Mouse (Mus musculus): ENCODE results near the gene Nmrk2.
A peak's percentile ranks its signal among the peaks of the same experiment; 100 is the strongest.

Nmrk2 gene

DNA sequence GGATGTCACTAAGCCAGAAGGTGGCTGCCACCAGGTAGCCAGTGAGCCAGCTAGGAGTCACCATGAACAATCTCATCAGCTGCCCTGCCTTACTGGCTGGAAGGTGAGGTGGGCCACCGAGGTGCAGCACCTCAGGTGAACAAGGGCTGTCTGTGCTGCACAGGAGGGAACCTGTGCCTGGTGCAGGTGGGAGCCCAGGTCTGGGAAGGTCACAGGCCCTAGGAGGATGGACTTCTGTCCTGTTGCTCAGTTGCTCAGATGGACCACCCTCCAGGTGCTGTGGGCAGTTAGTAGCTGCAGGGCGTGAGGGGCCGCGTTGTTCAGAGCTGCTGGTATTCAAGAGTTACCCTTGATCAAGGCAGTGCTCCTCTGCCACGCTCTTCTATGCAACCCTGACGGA is 15.0 kb upstream of the Nmrk2 start:
- DNase-seq (ENCODE audit: low spot score in 2 of 2) = no peak

DNA sequence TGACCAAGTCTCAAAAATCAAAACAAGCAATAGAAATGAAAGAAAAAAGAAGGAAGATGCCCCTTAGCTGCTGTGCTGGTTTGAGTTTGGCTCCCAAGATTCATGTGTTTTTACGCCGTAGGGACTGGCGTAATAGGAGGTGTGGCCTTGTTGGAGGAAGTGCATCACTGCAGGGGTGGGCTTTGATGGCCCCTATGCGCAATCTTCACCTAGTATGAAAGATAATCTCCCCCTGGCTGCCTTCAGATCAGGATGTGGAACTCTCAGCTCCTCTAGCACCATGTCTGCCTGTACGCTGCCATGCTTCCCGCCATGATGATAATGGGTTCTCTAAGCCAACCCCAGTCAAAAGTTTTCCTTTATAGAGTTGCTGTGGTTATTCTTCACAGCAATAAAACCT is 14.4 kb upstream of the Nmrk2 start:
- no peak for DNase-seq (ENCODE audit: low spot score in 2 of 2)

DNA sequence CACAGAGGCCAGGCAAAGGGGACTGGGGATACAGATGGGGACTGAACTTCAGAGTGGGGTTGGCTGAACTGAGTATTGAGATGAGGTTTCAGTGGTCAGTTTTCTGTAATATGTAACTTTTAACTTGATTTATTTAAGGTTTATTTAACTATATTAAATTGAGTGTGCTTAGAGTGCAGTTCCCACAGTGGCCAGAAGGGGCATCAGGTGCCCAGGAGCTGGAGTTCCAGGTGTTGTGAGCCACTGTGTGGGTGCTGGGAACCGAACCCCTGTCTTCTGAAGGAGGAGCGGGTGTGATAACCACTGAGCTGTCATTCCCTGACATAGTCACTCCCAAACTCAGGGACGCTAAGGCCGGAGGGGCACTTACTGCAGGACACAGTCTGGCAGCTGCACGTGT is 8.3 kb upstream of the Nmrk2 start:
- DNase-seq (ENCODE audit: low spot score in 2 of 2) = no peak

DNA sequence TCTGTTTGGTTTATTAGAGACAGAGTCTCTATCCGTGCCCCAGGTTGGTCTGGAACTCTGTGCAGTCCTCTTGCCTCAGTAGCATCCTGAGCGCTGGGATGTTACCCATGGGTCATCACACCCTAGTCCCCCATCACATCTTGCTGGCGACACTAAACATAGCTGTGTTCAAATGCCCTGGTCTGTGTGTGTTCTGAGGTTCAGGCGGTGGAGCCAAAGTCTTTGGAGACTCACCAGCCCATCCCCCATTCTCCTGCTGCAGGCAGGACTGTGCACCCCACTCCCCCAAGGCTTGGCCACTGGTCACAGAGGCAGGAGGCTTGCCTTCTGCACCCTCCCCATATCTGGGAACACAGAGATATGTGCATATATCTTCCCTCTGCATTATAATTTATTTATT is 2.3 kb upstream of the Nmrk2 start:
- DNase-seq (ENCODE audit: low spot score in 2 of 2) = no peak

DNA sequence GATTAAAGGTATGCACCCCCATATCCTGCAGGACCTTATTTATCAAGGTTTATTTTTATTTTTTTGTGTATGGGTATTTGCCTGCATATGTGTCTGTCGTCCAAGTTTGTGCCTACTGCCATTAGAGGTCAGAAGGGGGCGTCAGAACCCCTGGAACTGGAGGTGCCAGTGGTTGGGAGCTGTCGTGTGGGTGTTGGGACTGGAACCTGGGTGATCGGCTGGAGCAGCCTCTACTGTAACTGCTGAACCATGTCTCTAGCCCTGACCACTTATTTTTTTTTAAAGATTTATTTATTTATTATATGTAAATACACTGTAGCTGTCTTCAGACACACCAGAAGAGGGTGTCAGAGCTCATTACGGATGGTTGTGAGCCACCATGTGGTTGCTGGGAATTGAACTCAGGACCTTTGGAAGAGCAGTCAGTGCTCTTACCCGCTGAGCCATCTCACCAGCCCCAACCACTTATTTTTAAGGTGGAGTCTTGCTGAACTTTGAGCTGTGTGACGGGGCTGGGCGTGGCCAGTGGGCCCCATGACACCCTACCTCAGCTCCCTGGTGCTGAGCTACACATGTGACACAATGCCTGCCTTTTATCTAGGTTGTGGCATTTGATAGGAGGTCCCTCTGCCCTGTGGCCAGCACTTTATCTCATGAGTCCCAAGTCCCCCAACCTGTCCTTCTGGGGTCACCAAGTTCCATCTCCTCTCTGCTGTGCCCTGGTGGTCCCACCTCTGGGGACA is 1.3 kb upstream of the Nmrk2 start:
- DNase-seq (ENCODE audit: low spot score in 2 of 2) = no peak

DNA sequence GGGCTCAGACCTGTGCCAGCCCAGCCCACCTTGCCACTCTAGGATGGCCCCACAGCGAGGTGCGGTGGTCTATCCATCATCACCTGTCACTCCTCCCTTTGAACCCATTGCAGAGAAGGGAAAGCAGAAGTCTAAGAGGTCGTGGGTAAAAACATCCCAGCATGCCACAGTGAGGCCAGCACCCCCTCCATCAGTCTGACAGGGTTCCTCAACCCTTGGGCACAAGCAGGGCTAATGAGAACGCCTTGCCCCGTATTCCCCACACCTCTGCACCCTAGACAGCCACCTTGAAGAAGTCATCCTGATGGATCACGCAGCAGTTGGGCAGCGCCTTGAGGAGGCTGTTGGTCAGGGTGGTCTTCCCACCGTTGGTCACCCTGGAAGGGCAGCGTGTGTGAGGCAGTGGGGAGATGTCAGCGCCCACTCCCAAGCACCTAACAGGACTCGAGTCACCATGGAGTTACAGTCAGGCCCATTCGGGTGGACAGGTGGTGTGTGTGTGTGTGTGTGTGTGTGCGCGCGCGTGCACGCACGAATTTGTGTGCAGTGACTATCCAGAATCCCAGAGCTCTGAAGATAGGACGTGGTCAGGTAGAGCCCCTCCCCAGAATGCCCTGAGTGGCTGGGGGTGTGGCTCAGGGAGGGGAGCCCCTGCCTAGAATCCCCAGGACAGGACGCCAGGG is 1.1 kb downstream of the Nmrk2 start:
- no peak for DNase-seq (ENCODE audit: low spot score in 2 of 2)

DNA sequence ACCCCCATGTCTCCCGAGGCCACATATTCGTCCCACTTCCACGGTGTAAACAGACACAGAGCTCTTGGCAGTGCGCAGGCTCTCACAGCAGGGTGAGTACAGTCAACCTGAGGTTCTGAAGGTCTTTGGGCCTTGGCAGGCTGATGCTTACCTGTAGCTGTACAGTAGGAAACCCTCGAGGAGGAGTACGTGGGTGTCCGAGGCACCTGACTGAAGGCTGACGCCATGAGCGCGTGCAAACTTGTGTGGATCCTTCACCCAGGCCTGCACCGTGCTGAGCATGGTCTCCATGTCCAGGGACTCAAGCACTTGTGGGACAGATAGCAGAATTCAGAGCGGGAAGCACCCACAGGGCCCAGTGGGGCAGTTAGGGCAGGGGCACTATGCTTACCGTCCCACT is 1.7 kb downstream of the Nmrk2 start:
- no peak for DNase-seq (ENCODE audit: low spot score in 2 of 2)

DNA sequence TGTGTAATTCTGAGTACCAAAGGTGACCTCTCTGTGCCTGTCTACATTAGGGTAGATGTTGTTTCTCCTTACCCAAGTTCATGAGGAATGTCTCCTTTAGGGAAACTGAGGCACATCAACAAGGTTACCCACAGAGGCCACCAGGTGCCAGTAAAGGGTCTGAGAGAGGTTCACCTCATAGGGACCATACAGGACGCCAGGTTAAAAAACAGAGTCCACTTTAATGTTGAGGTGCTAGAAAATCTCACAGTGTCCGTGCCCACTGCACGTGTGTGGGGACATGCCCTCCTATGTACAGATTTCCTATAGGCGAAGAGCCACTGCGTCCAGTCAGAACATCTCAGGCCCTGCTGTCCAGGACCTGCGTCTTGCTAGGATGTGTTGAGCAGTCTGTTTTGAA is 2.9 kb downstream of the Nmrk2 start:
- DNase-seq (ENCODE audit: low spot score in 2 of 2) = no peak

DNA sequence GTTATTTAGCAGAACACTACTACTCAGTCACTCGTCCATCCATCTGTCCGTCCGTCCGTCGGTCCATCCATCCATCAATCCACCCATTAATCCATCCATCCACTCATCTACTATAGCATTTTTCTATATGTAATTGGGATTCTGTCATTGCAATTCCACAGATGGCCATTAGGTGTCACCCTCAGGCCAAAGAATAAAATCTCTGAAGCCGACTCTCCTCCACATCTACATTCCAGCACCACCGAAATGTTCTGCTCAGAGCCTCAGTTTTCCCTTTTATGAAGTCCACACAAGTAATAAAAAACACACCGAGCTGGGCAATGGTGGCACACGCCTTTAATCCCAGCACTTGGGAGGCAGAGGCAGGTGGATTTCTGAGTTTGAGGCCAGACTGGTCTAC is 3.6 kb downstream of the Nmrk2 start:
- no peak for DNase-seq (ENCODE audit: low spot score in 2 of 2)

DNA sequence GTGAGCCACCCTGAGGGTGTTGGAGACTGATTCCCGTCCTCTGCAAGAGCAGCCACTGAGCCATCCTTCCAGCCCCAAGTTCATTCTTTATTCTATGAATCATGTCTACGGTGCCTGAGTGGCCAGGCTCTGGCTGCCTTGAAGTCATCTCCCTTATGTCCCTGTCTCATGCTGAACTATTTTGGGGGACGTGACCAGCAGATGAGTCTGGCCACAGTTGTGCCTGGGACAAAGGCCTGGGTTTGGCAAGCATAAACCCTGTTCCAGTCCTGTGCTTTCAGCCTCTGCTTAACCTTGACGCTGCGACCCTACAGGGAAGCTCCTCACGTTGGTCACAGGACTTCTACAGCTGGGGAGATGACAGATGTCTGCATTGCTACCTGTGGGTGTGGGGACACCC is 4.5 kb downstream of the Nmrk2 start:
- no peak for DNase-seq (ENCODE audit: low spot score in 2 of 2)

DNA sequence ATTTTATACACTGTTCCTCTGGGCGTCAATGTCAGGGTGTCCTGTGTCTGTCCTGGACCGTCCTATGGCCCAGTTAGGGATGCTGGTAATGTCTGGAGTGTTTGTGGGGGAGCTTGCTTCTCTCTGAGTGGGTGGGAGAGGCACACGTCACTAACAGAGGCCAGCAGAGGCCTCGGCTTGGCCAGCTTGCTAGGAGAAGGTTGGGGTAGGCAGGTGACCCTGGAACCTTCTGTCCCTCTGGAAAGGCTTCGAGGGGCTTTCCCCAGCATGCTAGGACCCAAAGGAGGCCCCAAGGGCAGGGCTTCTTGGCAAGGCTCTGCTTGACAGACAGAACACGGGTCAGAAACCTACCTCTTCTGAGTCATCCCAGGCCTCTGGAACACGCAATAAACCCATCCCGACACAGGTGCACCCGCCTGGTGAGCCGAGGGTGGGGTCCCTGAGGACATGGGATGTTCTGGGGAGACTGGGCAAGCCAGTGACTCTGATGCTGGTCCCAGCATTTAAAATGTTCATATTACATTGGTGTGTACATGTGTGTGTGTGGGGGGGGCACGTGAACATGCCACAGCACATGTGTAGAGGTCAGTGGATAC is 5.3 kb downstream of the Nmrk2 start:
- no peak for DNase-seq (ENCODE audit: low spot score in 2 of 2)

DNA sequence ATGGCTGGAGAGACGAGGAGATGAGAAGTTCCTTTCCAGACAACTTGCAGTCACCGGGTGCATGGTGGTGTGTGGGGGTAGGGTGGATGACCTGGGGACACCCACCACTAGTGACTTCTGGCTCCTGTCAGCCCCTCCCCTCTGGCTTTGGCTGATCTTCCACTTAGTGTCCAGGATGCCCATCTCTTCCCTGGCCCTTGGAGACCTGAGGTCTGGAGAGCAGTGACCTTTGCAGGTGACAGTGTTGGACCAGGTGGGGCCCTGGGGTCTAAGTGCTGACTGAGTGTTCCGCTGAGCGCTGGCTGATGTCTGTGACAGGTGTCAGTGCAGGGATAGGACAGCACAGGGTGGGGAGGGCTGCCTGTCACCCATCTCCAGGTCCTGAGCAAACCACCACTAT is 6.6 kb downstream of the Nmrk2 start:
- no peak for DNase-seq (ENCODE audit: low spot score in 2 of 2)

DNA sequence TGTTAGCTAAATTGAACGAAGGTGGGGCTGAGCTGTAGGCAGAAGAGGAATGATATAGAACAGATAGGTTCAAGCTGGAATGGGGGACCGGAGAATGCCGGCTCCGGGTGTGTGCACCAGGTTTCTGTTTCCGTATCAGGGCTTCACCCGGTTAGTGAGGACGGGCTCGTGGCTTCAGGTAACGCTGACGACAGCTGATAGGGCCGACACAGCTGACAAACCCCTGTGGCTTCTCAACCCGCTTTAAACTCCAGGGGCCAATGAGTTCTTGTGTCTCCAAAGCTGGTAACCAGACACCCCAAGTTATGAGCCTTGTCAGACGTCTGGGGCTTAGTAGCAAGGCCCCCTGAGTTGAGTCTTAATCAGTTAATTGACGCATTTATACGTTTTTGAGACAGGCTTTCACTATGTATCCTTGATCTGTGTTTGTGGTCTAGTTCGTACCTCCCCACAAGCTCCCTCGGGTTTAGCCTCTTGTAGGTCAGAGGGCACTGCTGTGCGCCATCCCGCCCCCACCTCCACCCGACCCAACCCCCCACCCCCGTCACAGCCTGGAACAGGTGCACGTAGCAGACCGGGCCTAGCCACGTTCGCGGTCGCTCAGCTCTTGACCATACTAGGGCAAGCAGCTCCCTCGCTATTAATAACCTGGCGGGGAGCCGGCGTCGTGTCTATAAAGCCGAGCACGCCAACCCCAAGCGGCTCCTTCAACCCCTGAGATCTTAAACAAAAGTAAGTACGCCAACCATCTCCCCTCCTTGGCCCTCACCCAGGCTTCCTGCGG is 7.7 kb downstream of the Nmrk2 start:
- DNase-seq (ENCODE audit: low spot score in 2 of 2) = peak in 1 of 2 experiments; percentile 63

DNA sequence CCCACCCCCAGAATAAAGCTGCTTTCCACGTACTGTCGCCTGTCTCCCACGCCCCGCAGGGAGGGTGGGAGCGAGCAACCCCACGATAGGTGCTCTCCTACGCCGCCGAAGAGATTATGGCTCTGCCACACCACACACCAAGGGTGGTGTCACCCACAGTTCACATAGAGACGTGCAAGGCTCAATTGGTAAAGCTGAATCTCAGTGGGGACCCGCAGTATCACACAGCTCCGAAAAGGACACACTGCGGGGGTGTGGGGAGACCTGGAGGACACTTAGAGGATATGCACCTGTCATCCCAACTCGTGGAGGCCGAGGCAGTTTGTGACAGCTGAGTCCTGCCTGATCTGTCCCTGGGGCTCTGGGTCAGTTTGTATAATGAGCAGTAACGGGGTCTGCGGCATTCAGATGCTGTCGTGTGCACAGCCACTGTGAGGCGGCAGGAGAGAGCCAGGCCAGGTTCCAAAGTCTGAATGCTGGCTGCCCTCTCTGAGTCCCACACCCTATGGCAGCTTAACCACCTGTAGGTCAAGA is 8.8 kb downstream of the Nmrk2 start:
- no peak for DNase-seq (ENCODE audit: low spot score in 2 of 2)

DNA sequence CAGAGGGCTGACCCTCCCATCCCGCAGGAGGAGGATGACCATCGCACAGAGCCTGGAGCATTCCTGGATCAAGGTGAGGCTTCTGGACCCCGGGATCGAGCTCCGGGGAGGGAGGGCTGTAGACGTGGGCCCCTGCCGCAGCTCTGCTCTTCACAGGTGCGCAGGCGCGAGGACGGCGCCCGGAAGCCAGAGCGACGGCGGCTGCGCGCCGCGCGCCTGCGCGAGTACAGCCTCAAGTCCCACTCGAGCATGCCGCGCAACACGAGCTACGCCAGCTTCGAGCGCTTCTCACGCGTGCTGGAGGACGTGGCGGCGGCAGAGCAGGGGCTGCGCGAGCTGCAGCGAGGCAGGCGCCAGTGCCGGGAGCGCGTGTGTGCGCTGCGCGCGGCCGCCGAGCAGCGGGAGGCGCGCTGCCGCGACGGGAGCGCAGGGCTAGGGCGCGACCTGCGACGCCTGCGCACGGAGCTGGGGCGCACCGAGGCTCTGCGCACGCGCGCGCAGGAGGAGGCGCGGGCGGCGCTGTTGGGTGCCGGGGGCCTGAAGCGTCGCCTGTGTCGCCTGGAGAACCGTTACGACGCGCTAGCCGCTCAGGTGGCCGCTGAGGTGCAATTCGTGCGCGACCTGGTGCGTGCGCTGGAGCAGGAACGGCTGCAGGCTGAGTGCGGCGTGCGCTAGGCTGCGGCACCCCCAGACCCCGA is 9.4 kb downstream of the Nmrk2 start:
- DNase-seq (ENCODE audit: low spot score in 2 of 2) = peak; percentile 72 to 77

DNA sequence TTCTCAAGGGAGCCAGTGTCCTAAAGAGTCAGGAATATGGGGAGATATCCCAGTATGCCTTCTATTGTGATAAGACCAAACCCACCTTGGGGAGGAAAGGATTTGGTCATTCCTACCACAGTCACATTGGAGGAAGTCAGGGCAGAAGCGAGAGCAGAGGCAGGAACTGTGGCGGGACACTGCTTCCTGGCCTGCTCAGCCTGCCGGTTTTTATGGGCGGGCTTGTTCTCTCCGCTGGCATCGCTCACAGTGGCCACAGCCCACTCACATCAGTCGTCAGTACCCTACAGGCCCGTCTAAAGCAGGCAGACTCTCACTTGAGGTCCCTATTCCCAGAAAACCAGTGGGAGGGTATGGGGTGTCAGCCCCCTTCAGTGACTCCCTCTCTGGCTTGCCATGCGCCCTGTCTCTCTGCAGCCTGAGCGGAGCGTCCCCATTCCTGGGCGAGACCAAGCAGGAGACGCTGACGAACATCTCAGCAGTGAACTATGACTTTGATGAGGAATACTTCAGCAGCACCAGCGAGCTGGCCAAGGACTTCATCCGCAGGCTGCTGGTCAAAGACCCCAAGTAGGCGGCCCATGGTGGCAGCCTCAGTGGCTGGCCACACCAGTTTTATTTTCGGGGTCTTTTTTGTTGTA is 10.4 kb downstream of the Nmrk2 start:
- no peak for DNase-seq (ENCODE audit: low spot score in 2 of 2)

DNA sequence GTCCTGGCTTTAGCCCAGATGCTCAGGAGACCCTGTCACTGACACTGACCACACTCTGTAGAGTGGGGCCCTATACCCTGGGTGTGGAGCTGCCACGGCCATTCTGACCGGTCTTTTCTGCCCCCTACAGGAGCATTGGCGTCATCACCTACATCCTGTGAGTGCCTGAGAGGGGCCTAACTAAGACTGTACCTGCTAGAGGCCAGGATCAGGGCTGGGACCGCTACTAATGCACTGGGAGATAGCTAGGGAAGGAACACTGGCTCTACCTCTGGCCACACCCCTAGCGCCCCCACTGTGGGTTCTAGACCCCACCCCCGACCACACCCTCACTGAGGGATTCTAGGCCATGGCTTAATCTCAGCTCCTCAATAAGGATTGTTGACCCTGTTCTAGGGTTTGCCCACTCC is 10.9 kb downstream of the Nmrk2 start:
- DNase-seq (ENCODE audit: low spot score in 2 of 2) = no peak

DNA sequence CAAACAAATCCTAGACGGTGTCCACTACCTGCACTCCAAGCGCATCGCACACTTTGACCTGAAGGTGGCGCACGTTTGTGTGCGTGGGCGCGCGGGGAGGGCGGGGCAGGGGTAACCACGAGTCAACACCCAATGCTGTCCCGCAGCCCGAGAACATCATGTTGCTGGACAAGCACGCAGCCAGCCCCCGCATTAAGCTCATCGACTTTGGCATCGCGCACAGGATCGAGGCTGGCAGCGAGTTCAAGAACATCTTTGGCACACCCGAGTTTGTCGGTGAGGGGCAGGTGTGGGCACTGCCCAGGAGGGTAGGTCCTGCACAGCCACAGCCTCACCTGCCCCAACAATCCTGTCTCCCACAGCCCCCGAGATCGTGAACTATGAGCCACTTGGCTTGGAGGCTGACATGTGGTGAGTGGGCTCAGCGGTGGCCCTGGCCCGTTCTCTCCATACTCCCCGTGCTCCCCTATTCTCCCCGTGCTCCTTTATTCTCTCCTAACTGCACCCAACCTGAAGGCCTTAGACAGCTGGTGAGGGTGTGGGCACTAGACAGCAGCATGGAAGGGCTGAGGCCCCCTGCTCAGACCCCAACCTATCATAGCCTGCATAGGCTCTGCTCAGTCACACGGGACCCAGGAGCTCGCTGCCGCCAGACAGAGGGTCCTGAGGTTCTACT is 11.5 kb downstream of the Nmrk2 start:
- no peak for DNase-seq (ENCODE audit: low spot score in 2 of 2)

DNA sequence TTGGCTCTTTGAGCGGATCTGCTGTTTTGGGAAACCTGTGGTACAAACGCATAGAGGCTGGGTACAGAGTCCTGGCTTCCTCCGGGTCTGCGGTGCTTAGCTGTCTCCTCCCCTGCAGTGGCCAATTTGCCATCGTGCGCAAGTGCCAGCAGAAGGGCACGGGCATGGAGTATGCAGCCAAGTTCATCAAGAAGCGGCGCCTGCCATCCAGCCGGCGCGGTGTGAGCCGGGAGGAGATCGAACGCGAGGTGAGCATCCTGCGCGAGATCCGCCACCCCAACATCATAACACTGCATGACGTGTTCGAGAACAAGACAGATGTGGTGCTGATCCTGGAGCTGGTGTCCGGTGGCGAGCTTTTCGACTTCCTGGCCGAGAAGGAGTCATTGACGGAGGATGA is 12.0 kb downstream of the Nmrk2 start:
- DNase-seq (ENCODE audit: low spot score in 2 of 2) = no peak

DNA sequence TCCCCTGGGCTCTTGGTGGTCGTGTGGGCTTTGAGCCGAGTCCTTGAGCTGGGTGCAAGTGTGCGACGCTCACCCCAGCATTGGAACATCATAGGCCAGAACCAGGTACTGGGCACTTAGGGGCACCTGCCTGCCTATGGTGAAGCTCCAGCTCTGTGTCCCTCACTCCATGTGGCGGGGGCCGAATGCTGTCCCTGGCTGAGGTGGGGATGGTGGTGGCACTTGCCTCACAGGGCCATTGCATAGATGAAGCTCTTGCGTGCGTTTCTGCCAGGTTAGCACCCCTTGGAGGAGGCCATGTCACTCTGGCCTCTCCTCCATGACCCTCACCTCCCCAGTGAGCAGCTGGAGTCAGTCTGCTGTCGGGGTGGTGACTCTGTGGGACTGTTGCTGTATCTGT is 14.7 kb downstream of the Nmrk2 start:
- DNase-seq (ENCODE audit: low spot score in 2 of 2) = no peak

DNA sequence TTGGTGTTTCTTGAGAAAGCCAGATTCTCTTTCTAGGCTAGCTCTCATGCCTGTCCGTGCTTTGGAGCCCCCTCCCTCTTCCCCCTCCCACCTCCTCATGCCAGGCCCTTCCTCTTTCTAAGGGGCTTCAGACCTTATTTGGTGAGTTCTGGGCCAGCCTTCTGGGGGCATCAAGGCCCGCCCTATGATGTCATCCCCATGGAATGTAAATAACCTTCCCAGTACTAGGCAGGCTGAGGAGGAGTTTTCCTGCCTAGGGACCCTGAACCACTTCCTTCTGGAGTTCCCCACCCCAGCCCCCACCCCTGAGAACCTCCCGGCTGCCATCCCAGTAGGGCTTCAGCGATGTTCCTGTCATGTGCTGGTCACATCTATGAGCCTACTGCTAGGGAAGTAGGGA is 17.1 kb downstream of the Nmrk2 start:
- DNase-seq (ENCODE audit: low spot score in 2 of 2) = no peak

All from urinary bladder, postnatal 4 days (tissue).